Mouse (Mus musculus) lung, adult 2 months (tissue): ENCODE measurements around the gene Sez6l.

Experiments
- CTCF ChIP-seq: fragments of 200-500 bp; IDR thresholded peaks from 2 replicates; pipeline ENCODE4 v1.5.1; 2011; ENCODE audit warnings: mild to moderate bottlenecking, low read length, control low read depth; ENCODE audit not compliant: insufficient read depth
- POLR2A ChIP-seq: fragments of 200-500 bp; IDR thresholded peaks from 2 replicates; pipeline ENCODE4 v1.6.1; 2011; ENCODE audit warnings: low read depth, mild to moderate bottlenecking, control low read depth, low read length, borderline replicate concordance; ENCODE audit errors: extremely low read depth

DNA sequence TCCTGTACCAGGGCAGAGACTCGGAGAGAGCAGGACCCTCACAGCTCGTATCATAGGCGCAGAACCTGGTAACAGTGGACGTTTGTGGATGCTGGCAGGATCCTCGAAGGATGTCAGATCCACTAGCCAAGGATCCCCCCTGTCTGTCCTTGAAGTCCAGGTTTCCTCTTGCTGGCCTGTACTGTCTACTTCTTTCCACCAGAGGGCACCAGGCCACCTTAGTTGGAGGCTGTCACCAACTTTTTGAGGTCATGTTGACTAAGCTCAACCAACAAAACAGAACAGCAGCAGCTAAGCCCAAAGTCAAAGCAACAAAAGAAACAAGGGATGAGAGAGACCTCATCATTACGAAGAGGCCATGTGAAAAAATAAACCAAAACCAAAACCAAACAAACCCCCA, 106.8 kb downstream of the Sez6l start:
- no peak for TF ChIP-seq POLR2A
- TF ChIP-seq CTCF, result peak; percentile 63
